Mouse (Mus musculus): ENCODE data around the gene Cdon. TPM values are rescaled to one million over a fixed set of nuclear protein-coding genes. Genes with fewer than 3 reads are reported as not detected.

The Cdon gene
- polyA plus RNA-seq, 1 experiment from 2014 or later: 1.0 TPM

DNA sequence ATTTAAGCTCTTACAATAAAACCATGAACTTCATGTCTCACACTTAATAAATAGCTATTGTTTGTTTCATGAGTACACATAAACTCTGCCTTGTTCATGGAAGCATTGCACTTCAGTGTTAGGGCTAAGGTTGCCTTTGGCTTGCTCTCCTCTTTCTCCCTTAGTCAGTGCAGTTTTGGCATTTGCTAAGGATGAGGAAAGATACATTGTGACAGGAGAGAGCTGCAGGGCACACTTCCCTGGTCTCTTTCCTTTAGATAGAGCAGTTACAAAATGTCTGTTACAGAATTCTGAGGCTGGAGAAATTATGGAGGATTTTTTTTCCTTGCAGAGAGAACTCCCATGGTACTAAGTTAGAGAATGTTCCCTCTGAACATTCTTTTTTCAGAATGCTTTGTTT, 18.8 kb downstream of the Cdon start:
- Histone ChIP-seq H3K4me1 (no peaks in the 10 kb centered on the region), H3K9me3 (replicated peaks) (no peaks in the 10 kb centered on the region), H3K9ac (no peak overlapping the region), H3K4me2 (no peak overlapping the region), H3K36me3 (no peaks in the 10 kb centered on the region), H3K27me3 (replicated peaks) (no peaks in the 10 kb centered on the region), H3K27ac (no peak overlapping the region), H3K4me3 (no peak overlapping the region)
- ATAC-seq: no peak

DNA sequence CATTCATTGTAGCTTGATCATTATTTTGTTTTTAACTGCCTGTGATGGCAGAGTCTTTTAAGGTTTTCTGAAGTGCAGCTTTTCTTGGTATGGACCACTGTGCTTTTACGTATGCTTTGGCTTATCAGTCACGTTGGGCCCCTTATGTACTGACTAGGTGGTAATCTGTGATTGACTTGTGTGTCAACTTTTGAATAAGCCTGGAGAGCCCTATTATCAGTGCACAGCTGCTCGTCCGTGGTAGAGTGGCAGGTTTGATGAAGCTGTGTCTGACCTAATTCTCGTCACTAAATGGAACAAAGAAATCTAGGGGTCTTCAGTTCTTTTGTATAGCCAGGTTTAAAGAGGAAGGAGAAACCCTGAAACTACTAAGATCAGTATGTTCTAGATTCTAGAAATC, 21.5 kb downstream of the Cdon start:
- H3K9ac ChIP-seq: no peak overlapping the region
- H3K9me3 ChIP-seq (replicated peaks): no peaks in the 10 kb centered on the region
- no peaks in the 10 kb centered on the region for H3K36me3 ChIP-seq
- H3K4me1 ChIP-seq: no peaks in the 10 kb centered on the region
- H3K27ac ChIP-seq: no peak overlapping the region
- no peak overlapping the region for H3K4me2 ChIP-seq
- H3K27me3 ChIP-seq (replicated peaks): no peaks in the 10 kb centered on the region
- ATAC-seq: no peak
- H3K4me3 ChIP-seq: no peak overlapping the region
- WGBS (ENCODE audit: insufficient replicate concordance): 23% methylated on average over 5 of the region's 5 CpGs

DNA sequence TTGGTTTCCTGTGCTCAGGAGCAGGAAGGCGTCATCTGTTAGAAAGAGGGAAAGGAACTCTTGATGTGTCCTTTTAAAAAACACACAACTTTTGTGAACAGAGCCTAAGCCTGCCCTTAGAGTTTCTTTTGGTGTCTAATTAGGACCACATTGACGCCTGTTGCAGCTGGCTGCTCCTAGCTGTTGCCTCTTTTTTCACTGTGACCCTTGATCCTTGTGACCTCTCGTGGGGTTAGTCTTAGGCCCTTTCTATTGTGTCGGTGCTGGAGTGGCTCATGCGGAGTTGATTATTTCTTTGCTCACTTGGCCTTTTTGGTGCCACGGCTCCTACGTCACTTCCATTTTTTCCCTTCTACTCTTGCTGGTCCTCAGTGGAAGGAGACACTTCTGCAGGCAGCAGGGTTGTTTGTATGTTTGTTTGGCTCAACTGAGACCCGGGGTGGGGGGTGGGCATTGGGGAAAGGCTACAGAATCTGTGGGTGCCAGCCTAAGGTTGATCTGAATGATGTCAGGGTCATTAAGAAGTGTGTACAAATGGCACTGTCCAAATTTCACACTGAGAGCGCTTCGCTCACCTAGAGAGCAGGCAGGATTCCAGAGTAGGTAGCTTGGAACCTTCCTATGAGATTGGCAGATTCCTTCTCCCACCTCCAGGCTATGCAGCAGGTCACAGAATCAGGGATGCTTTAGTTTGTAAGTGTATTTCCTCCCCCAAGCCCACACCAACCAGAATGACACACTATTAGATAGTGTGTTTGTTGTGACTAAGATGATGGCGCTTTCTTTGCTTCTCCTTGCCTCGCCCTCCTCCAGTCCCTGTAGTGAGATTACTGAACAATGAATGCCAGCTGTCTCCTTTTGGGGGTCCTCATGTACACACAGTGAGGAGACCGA, 22.9 kb downstream of the Cdon start:
- Histone ChIP-seq H3K4me2 (no peak overlapping the region), H3K27me3 (replicated peaks) (no peaks in the 10 kb centered on the region), H3K9me3 (replicated peaks) (no peaks in the 10 kb centered on the region), H3K9ac (no peak overlapping the region), H3K27ac (no peak overlapping the region), H3K4me1 (no peaks in the 10 kb centered on the region), H3K4me3 (no peak overlapping the region), H3K36me3 (no peaks in the 10 kb centered on the region)
- ATAC-seq: no peak
- 63% methylated on average over 13 of the region's 13 CpGs for WGBS (ENCODE audit: insufficient replicate concordance)

DNA sequence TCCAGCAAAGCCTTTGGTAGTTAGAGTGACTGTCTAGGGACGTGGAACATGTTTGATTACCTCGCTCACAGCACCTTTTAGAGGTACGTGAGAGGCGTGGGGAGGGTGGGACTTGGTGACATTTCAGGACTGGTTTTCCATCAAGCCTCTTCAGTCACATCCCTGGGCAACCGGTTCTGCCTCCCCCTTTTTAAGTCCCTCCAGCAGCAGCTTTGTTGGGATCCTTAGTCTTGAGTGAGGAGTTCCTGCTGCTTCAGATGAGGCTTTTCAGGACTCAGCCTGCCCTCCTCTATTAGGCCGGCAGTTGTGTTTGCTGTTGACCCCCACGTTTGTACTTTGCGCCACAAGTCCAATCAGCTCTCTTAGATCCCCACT, 23.6 kb downstream of the Cdon start:
- Histone ChIP-seq H3K4me1 (no peaks in the 10 kb centered on the region), H3K9me3 (replicated peaks) (no peaks in the 10 kb centered on the region), H3K27ac (no peak overlapping the region), H3K36me3 (no peaks in the 10 kb centered on the region), H3K4me3 (no peak overlapping the region), H3K4me2 (no peak overlapping the region), H3K9ac (no peak overlapping the region), H3K27me3 (replicated peaks) (no peaks in the 10 kb centered on the region)
- 46% methylated on average over 8 of the region's 8 CpGs for WGBS (ENCODE audit: insufficient replicate concordance)
- ATAC-seq: no peak

DNA sequence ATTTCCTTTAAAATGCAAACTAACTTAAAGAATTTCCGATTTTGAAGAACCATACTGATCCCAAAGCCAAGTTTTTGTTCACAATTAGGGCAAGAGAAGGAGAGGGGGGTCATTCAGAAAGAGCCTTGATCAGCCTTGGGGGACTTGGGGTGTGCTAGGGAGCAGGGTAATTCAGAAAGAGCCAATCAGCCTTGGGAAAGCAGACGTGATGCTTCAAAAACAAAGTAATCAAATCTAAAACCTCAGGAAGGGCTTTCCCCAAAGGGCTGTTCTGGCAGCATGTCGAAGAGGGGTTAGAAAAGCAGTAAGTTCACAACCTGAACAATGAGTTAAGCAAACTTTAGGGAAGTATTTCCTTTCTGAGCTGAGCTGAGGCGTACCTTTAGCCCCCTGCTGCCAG, 26.0 kb downstream of the Cdon start:
- WGBS (ENCODE audit: insufficient replicate concordance): 48% methylated on average over 4 of the region's 4 CpGs
- no peak for ATAC-seq
- no peak overlapping the region for H3K9ac ChIP-seq
- H3K9me3 ChIP-seq (replicated peaks): no peaks in the 10 kb centered on the region
- no peak overlapping the region for H3K4me2 ChIP-seq
- no peak overlapping the region for H3K4me3 ChIP-seq
- no peaks in the 10 kb centered on the region for H3K4me1 ChIP-seq
- H3K27ac ChIP-seq: no peak overlapping the region
- H3K27me3 ChIP-seq (replicated peaks): no peaks in the 10 kb centered on the region
- no peaks in the 10 kb centered on the region for H3K36me3 ChIP-seq

DNA sequence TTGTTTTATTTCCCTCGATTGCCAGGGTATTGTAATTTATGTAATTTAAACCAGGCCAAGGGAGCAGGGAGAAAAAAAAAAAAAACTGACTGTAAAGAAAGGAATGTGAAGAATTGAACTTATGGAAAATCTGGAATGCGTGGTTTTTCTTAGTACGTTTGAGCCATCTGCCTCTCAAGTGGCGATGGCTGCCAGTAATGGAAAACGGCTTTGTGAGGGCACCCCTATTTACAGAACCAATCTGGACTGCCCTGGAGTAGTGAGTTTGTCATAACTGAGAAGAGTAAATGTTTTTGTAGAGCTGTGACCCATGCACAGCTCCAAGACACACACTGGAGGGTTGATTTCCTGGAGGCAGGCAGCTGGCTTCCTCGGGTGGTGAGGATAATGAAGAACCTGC, 32.4 kb downstream of the Cdon start:
- Histone ChIP-seq H3K4me2 (no peak overlapping the region), H3K27ac (no peak overlapping the region), H3K4me3 (no peak overlapping the region), H3K36me3 (0 out of 2 replicates have a peak, but pooled peaks cover 3% of the 10 kb centered on the region), H3K9ac (no peak overlapping the region), H3K4me1 (no peaks in the 10 kb centered on the region), H3K9me3 (replicated peaks) (no peaks in the 10 kb centered on the region), H3K27me3 (replicated peaks) (no peaks in the 10 kb centered on the region)
- ATAC-seq: no peak
- 65% methylated on average over 6 of the region's 6 CpGs for WGBS (ENCODE audit: insufficient replicate concordance)

DNA sequence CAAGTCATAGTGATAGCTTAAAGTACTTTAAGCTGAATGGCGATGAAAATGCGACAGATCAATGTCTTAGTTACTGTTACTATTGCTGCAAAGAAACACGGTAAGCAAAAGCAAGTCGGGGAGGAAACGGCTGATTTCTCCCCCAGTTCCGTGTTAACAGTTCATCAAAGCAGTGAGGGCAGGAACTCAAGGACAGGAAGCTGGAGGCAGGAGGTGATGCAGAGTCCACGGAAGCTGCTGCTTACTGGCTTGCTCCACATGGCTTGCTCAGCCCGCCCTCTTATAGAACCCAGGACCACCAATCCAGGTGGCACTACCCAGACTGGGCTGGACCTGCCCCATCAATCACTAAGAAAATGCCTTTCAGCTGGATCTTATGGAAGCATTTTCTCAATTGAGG, 38.7 kb downstream of the Cdon start:
- no peak overlapping the region for H3K9ac ChIP-seq
- 0 out of 2 replicates have a peak, but pooled peaks cover 3% of the 10 kb centered on the region for H3K36me3 ChIP-seq

DNA sequence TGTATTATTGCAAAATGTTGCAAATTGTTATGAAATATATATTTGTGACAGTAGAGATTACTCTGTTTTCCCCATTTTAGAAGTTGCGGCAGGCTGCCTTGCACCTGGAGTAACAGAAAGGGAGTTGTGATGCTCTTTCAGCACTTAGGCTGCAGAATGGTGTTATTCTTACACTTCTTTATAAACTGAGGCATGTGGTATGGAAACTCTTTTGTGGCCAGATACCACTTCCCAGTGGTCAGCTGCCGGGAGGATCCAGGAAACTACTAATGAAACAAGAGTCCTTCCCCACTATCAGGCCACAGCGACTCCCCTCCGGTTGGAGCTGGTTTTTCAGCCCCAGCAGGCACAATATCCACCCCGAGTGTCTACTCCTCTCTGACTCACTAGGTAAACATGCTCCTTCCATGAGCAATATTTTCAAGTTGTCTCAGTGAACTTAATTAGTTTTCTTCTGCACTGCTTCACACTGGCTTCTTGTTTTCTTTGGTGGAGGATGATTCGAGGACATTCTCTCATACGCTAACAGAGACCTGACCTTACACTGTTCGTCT, 46.4 kb downstream of the Cdon start:
- H3K36me3 ChIP-seq: no peaks in the 10 kb centered on the region
- H3K9ac ChIP-seq: no peak overlapping the region
- no peaks in the 10 kb centered on the region for H3K27me3 ChIP-seq (replicated peaks)
- no peak overlapping the region for H3K27ac ChIP-seq
- WGBS (ENCODE audit: insufficient replicate concordance): 40% methylated on average over 8 of the region's 8 CpGs
- H3K4me1 ChIP-seq: no peaks in the 10 kb centered on the region
- H3K4me2 ChIP-seq: no peak overlapping the region
- H3K9me3 ChIP-seq (replicated peaks): no peaks in the 10 kb centered on the region
- ATAC-seq: no peak
- no peak overlapping the region for H3K4me3 ChIP-seq

More for the DNA sequence above, 38.7 kb downstream of the Cdon start:
- Histone ChIP-seq H3K4me1 (no peaks in the 10 kb centered on the region), H3K4me2 (no peak overlapping the region), H3K27ac (no peak overlapping the region), H3K4me3 (no peak overlapping the region), H3K27me3 (replicated peaks) (no peaks in the 10 kb centered on the region), H3K9me3 (replicated peaks) (no peaks in the 10 kb centered on the region)
- ATAC-seq: no peak
- WGBS (ENCODE audit: insufficient replicate concordance): 43% methylated on average over 8 of the region's 8 CpGs

DNA sequence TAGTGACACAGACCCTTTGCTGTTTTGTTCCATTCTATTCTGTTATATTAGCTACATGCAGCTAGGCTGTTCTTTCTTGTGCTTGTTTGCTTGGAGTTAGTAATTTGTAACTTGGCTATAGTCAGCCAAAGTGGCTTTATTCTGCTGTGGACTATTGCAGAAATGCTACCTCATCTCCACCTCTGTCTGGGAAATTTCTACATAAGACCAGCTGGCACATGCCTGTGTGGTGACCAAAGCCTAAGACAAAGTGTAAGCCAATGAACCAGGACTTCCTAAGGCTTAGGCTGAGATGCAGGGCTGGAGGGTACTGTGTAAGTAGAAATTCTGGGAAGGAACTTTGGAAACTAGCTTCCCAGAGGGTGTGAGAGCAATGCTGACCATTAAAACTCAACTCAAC, 48.0 kb downstream of the Cdon start:
- Histone ChIP-seq H3K9ac (no peak overlapping the region), H3K36me3 (no peaks in the 10 kb centered on the region), H3K9me3 (replicated peaks) (no peaks in the 10 kb centered on the region), H3K4me1 (no peaks in the 10 kb centered on the region), H3K4me3 (no peak overlapping the region), H3K4me2 (no peak overlapping the region), H3K27ac (no peak overlapping the region), H3K27me3 (replicated peaks) (no peaks in the 10 kb centered on the region)
- no peak for ATAC-seq

DNA sequence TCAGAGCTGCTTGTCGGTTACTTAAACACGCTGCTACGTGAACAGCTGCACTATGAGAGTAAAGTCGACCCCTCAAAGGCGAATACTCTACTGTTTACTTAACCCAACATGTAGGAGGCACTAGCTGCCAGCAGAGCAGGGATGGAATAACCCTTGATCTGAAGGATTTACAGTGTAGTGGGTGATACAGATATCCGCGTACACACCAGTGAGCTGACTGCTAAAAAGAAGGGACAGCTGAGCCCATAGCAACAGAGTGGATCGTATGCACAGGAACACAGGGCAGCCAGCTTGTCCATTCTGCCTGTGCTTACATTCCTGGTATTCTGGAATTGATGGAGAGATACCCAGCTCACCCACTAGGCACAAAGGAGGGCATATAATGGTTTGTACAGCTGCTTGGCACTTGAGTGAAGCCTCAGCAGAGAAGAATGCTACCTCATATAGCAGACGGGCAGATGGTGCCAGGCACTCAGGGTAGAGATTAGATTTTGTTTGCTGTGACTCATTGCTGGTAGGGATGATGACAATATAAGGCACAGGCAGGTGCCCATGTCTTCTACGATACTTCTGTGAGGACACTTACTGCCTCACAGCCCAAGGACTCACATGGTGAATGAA, 53.3 kb downstream of the Cdon start:
- no peak overlapping the region for H3K9ac ChIP-seq
- H3K36me3 ChIP-seq: no peaks in the 10 kb centered on the region; the same call in 1 of the 2 replicates
- no peak overlapping the region for H3K27ac ChIP-seq
- no peaks in the 10 kb centered on the region for H3K4me1 ChIP-seq
- no peak overlapping the region for H3K4me2 ChIP-seq
- no peaks in the 10 kb centered on the region for H3K9me3 ChIP-seq (replicated peaks)
- no peak overlapping the region for H3K4me3 ChIP-seq
- H3K27me3 ChIP-seq (replicated peaks): no peaks in the 10 kb centered on the region
- whole genome bisulfite sequencing (ENCODE audit: insufficient replicate concordance): 71% methylated on average over 10 of the region's 10 CpGs
- ATAC-seq: no peak

DNA sequence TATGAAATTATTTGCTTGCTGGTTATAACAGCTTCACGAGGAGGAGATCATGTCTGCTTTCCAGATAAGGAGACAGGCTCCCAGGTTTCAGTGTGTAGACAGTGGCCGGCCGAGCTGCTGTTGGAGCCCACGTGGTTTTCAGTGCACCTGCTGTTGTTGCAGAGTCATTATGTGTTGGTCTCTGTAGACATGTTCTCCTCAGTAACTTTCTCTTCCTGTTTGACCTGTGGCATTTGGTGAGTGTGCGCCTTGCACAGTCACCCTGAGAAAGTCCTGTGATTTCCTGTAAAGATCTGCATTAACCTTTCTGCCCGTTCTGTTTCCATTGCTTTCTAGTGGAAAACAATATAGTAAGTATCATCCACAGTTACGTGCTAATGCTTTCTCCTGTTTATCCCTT, 54.5 kb downstream of the Cdon start:
- Histone ChIP-seq H3K27ac (no peak overlapping the region), H3K9me3 (replicated peaks) (no peaks in the 10 kb centered on the region), H3K4me2 (no peak overlapping the region), H3K27me3 (replicated peaks) (no peaks in the 10 kb centered on the region), H3K4me1 (no peaks in the 10 kb centered on the region), H3K36me3 (no peaks in the 10 kb centered on the region; the same call in 1 of the 2 replicates), H3K4me3 (no peak overlapping the region), H3K9ac (no peak overlapping the region)
- WGBS (ENCODE audit: insufficient replicate concordance): 45% methylated on average over 7 of the region's 7 CpGs
- ATAC-seq: no peak

DNA sequence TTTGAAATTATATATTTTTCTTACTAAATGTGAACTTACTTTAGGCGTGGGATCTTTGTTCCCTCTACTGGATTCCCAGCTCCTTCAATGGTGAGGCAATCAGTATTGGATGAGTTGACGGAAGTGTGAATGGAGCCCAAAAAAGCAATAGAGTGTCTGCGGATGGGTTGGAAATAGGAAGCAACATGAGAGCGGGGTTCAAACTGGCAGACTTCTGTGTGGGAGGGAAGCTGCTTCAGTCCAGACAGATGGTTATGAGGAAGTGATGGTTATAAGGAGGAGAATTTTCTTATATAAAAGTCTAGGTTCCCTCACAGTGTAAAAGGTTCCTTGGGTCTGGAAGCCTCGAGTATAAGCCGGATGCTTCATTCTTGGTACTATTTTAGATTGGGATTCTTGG, 58.5 kb downstream of the Cdon start:
- 68% methylated on average over 6 of the region's 6 CpGs for WGBS (ENCODE audit: insufficient replicate concordance)
- ATAC-seq: no peak
- H3K9ac ChIP-seq: no peak overlapping the region

More for the DNA sequence above, 58.5 kb downstream of the Cdon start:
- Histone ChIP-seq H3K36me3 (no peaks in the 10 kb centered on the region; the same call in 1 of the 2 replicates), H3K4me2 (no peak overlapping the region), H3K27ac (no peak overlapping the region), H3K4me3 (no peak overlapping the region), H3K27me3 (replicated peaks) (no peaks in the 10 kb centered on the region), H3K9me3 (replicated peaks) (no peaks in the 10 kb centered on the region), H3K4me1 (0 out of 2 replicates have a peak, but pooled peaks cover 4% of the 10 kb centered on the region)
